Mouse (Mus musculus): ENCODE results near the gene Gpsm1. TPM values are rescaled to one million over a fixed set of nuclear protein-coding genes. Genes with fewer than 3 reads are reported as not detected.

Gpsm1 gene
- polyA plus RNA-seq (2012; rRNA removed) = 2.7 and 3.2 TPM in 2 replicates

DNA sequence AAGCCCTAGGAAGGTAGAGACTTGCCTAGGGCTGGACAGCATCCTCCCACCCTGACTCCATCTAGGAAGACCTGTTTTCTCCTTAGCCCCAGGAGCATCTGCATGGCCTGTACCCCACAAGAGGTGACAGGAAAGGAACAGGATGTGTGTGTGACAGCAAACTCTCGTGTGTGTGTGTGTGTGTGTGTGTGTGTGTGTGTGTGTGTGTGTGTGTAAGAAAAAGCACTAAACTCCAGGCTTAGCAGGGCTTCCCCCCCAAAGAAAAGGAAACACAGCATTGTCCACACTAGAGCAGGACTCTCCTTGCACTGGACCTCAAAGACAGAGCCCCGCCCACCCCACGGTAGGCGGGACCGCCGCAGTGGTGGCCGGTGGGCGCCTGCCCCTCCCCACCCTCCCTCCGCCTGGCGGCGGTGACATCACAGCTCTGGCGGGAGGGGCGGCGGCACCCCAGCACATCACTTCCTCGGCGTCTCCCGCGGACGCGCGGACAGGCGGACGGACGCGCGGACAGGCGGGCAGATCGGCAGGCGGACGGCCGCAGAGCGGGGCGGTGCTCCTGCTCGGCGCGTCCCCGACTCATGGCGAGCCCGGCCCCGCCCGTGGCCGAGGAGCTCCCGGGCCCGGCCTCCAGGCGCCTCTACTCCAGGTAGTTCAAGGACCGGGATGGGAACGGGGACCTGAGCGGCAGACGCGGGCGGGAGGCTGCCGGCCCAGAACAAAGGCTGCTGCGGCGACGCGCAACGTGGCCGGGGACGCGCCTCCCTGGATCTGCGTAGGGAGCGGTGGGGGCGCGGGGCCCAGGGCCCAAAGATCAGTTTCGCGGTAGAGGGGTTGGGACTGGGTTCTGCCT is at the start of gene Gpsm1:
Gene Gpsm1, plus strand, starts transcription at position 444 of the 853 bp plus-strand sequence.

DNA sequence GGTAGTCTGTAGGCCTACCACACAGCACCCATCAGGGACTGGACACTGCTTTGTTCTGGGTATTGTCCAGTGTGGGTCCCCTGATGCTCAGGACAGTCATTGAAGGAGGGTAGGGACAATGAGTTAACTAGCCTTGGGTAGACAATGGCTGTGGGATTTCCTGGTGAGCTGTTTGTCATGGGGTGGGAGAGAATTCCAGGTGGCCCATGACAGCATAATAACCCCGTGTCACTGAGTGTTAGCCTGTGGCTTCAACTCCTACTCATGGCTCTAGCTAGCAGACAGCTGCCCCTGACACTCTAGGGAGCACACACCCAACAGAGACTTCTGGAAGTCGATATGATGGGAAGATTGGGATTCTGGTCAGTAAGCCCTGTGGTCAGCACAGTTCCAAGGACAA is 20.9 kb upstream of the Gpsm1 start, which contains the start of gene Ccdc187:
Gene Ccdc187, minus strand, starts transcription at position 101 of the 400 bp plus-strand sequence.

DNA sequence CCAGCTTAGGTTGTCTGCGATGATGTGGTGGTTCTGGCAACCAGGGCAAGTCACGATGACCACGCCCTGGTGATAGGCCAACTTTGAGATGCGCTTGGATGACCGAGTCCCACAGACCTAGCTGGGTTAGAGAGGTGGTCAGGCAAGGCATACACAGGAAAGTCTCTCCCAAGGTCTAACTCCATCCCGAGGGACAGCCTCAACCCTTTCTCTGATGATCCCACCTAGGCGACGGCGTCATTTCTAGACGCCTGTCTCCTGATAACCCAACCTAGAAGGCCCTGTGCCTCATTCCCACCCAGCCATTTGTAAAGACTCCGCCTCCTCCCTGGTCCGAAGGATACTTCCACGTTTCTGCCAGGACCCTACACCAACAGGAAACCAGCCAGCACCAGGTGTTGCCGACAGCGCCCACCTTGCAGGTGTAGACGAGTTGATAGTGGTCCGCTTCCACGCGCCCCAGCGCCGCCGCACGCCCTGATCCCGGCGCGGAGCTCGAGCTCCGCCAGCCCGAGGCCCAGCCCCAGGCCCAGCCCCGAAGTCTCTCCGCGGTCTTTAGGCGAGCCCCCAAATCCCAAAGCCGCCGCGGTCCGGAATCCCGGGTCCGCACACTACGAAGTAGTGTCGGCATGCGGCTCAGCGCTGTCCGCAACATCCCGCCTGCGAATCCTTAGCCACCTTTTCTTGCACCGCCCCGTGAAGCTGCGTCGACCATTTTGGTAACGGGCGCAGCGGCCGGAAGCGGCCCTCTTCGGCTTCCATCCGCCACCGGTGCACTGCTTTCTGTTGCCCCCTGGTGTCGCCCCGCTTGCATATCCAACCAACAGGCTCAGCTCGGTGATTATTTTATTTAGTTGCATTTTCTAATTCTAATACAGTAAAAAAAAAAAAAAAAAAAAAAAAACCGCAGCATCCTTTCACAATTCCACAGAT is 36.3 kb downstream of the Gpsm1 start, which contains the start of gene Dnlz:
Gene Dnlz, minus strand, starts transcription at position 753 of the 933 bp plus-strand sequence.

DNA sequence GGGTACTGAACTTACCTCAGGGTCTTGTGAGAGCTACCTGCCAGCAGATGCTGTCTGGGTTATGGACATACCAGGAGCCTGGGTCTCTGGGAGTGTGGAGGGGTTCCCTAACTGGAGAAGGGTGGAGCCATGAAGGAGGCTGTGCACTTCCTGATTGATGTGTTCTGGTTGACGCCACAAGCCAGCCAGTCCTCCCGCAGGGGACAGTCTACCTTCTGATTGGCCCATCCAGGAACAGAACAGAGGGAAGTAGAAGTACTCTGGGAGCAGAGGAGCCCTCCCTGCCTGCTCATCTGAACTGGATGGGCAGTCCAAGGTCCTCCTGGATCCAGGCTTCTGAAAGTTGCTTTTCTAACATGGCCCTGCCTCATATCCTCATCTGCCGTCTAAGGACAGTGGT is 45.5 kb downstream of the Gpsm1 start, which contains the start of gene Card9:
Gene Card9, minus strand, starts transcription at position 147 of the 400 bp plus-strand sequence.

DNA sequence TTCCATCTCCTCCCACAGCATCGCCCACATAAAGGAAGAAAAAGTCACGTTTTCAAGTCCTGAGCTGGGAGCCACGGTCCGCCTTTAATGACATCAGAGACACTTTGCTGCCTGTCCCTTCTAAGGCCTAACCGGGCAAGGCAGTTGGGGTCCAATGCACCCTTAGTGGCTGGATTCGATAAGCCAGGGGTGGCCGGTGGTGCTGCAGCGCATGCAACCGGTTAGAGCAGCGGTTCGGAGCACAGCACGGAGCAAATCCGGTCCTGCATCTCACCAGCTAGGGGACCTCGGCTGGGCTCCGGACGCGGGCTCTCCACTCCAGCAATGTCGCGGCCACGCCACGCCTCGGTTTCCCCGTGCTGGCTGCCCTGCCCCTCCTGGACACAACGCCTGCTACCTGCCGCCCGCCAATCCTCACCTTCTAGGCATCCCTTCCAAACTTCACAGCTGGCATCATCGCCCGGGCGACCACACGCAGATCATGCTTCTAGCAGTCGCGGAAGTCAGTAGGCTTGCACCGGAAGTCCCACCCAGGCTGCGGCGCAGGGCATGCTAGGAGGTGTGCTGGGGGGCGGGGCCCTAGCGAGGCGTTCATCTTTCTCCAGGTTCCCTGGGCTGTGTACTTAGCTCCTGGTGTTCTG is 64.9 kb downstream of the Gpsm1 start, which contains the start of gene Snapc4:
Gene Snapc4, minus strand, starts transcription at position 523 of the 641 bp plus-strand sequence.

DNA sequence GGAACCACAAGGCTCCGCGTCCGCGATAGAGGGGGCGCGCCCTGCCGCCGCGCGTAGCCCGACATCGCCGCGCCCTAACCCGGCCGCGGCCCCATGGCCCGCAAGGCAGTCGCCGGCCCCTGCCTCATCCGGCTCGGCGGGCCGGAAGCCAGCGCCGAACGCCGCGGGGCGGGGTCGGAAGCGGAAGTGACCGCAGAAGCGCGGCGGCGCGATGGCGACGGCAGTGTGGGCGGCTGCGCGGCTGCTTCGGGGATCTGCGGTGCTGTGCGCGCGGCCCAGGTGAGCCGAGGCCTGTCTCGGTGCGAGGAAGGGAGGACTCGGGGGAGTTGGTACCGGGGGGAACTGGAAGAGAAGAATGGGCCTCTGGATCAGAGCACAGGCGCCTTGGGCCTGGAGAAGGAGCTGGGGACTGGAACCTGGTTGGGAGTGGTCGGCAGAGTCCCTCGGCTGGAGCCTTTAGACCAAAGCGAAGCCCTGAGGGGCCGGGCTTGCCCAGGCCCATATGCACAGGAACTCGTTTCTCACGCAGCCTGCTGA is 73.9 kb downstream of the Gpsm1 start, which contains the start of the genes Entr1 and Pmpca:
Gene Entr1, minus strand, starts transcription at position 163 of the 537 bp plus-strand sequence.
Gene Pmpca, plus strand, starts transcription at position 186 of the 537 bp plus-strand sequence.

Other genes with a start within 250 kb of the Gpsm1 start
- gene Nacc2, start 192.3 kb upstream of the Gpsm1 start, polyA plus RNA-seq (2012; rRNA removed) = 2.1 and 2.2 TPM in 2 replicates
- not detected in 2 replicates for gene Lhx3, start 107.2 kb upstream of the Gpsm1 start, polyA plus RNA-seq (2012; rRNA removed)
- gene Qsox2, start 78.0 kb upstream of the Gpsm1 start, polyA plus RNA-seq (2012; rRNA removed) = 4.8 and 5.4 TPM in 2 replicates
- 0.06 and 0.08 TPM in 2 replicates for gene Ccdc187, start 21.0 kb upstream of the Gpsm1 start, polyA plus RNA-seq (2012; rRNA removed)
- gene Dnlz, start 36.6 kb downstream of the Gpsm1 start, polyA plus RNA-seq (2012; rRNA removed) = 7.0 and 7.3 TPM in 2 replicates
- gene Card9, start 45.4 kb downstream of the Gpsm1 start, polyA plus RNA-seq (2012; rRNA removed) = 9.9 and 14.2 TPM in 2 replicates
- 9.1 and 9.5 TPM in 2 replicates for gene Snapc4, start 65.1 kb downstream of the Gpsm1 start, polyA plus RNA-seq (2012; rRNA removed)
- gene Entr1, start 73.8 kb downstream of the Gpsm1 start, polyA plus RNA-seq (2012; rRNA removed) = 33.9 and 35.0 TPM in 2 replicates
- gene Pmpca, start 73.8 kb downstream of the Gpsm1 start, polyA plus RNA-seq (2012; rRNA removed) = 33.4 and 35.6 TPM in 2 replicates
- 6.1 and 7.1 TPM in 2 replicates for gene Inpp5e, start 93.7 kb downstream of the Gpsm1 start, polyA plus RNA-seq (2012; rRNA removed)
- 16.5 and 19.2 TPM in 2 replicates for gene Sec16a, start 129.7 kb downstream of the Gpsm1 start, polyA plus RNA-seq (2012; rRNA removed)
- gene Notch1, start 201.1 kb downstream of the Gpsm1 start, polyA plus RNA-seq (2012; rRNA removed) = 2.4 and 3.3 TPM in 2 replicates

All from liver, embryonic 18 days (tissue).